Mouse (Mus musculus): ENCODE data around the gene Zbtb38.

DNA sequence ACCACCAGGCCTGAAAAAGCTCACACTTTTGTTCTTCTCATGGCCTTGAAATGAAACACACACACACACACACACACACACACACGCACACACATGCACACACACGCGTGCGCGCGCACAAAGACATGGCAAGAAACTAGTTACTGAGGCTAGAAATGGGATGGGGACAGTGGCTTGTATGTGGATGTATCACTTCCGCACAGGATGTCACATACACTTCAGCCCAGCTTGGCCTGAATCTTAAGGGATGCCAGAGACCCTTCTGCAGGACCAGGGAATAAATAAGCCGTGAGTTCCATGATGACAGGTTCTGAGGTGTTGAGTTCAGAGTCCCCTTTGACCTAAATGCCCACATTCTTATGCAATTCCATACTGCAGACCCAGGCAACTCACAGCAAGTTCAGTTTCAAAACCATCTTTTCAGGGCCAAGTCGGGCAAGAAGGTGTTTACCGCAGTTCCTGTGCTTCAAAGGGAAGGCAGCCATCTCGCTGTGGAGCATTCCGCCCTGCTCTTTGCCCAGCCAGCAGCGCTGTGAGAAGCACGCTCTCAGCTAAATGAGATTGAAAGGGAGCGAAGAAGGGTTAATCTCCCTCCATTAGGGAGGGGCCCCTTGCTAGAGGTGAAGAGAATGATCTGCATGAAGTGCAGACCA is 11.8 kb downstream of the Zbtb38 start:
- TF ChIP-seq CTCF (IDR thresholded peaks at IDR 0.05; ENCODE audit: extremely low read depth, insufficient read depth, insufficient read length, insufficient replicate concordance) (no peak), POLR2A (IDR thresholded peaks at IDR 0.05; ENCODE audit: low read depth, low read length) (no peak)

All from spleen, adult 2 months (tissue).